9 mouse cellular contexts compared by ENCODE assay signal in the genomic region with DNA sequence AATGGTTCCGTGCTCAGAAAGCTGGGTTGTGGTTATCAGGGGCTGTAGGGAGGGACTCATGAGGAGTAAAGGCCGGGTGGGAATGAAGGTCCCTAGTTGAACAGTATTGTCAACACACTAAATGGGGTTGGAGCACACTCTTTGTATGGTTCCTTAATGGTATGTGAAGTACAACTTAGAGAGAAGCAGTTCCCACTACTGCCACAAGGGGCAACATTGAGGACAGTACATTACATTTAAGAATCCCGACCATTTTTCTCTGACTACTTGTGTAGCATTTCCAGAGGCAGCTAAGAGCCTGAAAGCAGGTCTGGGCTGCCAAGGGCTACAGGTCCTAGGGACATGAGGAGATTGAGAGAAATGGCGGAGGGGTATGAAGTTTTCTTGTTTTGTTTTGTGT. TPM values are rescaled to one million over a fixed set of nuclear protein-coding genes. Genes with fewer than 3 reads are reported as not detected.
A peak's percentile ranks its signal among the peaks of the same experiment; 100 is the strongest.
DNase-seq lines count a peak whose midpoint lies in the region; TF ChIP-seq lines count a peak whose summit lies in the region.
"Had no signal": no experiment of that assay in that cellular context is flagged by ENCODE, and none has a peak within 500 bp of the region (broad histone marks: within the 10 kb centered on the region; RNA-seq: fewer than 3 reads in every experiment).

No protein-coding gene starts in this region.

- H3K4me3 ChIP-seq in lung, adult 2 months (replicated peaks; ENCODE audit: extremely low read depth, low read depth, low read length) = no peak overlapping the region

- no peak for TF ChIP-seq POLR2A in lung, adult 2 months (IDR thresholded peaks at IDR 0.05; ENCODE audit: borderline replicate concordance, extremely low read depth, low read depth, low read length)

- no peaks in the 10 kb centered on the region for H3K4me1 ChIP-seq in lung, adult 2 months (ENCODE audit: control insufficient read depth, insufficient read depth, low read length)

- peak; percentile 55 to 61 for DNase-seq in left cerebral cortex, postnatal 10 days (ENCODE audit: extremely low spot score in 1 of 2, low spot score in 2 of 2)
- DNase-seq in left cerebral cortex, adult 11 months (ENCODE audit: low spot score) = no peak
- DNase-seq in Muller cell, postnatal 12 days (ENCODE audit: inconsistent ontology term) = peak; percentile 41
- peak; percentile 75 to 83 for DNase-seq in cerebellum, postnatal 14 days
- peak; percentile 71 for DNase-seq in heart, postnatal 4 days
- peak; percentile 46 for DNase-seq in lung, adult 2 months
- DNase-seq in right cerebral cortex, postnatal 10 days (ENCODE audit: low spot score in 2 of 2) = peak; percentile 63 to 72
- DNase-seq in ovary, postnatal 36 days (ENCODE audit: low spot score) = no peak

- TF ChIP-seq CTCF in lung, adult 2 months (IDR thresholded peaks at IDR 0.05; ENCODE audit: insufficient read depth, low read length) = peak; percentile 66

- intact Hi-C loops in left cerebral cortex, postnatal 10 days (cut with DNase I) = no loop called here

- WGBS in lung, adult 2 months = 30% methylated on average over 4 of the region's 4 CpGs

RNA-seq across cellular contexts. Expression of a gene that starts 2.5 kb away (rescaled TPM):
- not detected for total RNA-seq in left cerebral cortex, postnatal 10 days (2021)
- total RNA-seq in heart, postnatal 4 days (2021) = not detected
- 5.1 TPM in 1 of 2 replicates, not detected in the other for polyA plus RNA-seq in lung, adult 2 months (2012; rRNA removed)
- polyA plus RNA-seq: liver, embryonic 16.5 days had no signal

RNA-seq across cellular contexts. Expression of a gene that starts 2.8 kb away (rescaled TPM):
- 1 to 10 TPM; 1.9 to 2.8 TPM for total RNA-seq in left cerebral cortex, postnatal 10 days (2021)
- not detected for total RNA-seq in heart, postnatal 4 days (2021)
- polyA plus RNA-seq in lung, adult 2 months (2012; rRNA removed) = 0.66 and 0.78 TPM in 2 replicates
- polyA plus RNA-seq: liver, embryonic 16.5 days had no signal

RNA-seq across cellular contexts. Expression of a gene that starts 5.3 kb away (rescaled TPM):
- not detected for total RNA-seq in left cerebral cortex, postnatal 10 days (2021)
- not detected for total RNA-seq in heart, postnatal 4 days (2021)
- polyA plus RNA-seq in lung, adult 2 months (2012; rRNA removed) = not detected in 2 replicates
- polyA plus RNA-seq: liver, embryonic 16.5 days had no signal

RNA-seq across cellular contexts. Expression of a gene that starts 12.2 kb away (rescaled TPM):
- 100 to 1,000 TPM; 389 to 390 TPM for total RNA-seq in left cerebral cortex, postnatal 10 days (2021)
- total RNA-seq in heart, postnatal 4 days (2021) = 100 to 1,000 TPM; 413 to 427 TPM
- 470 and 498 TPM in 2 replicates for polyA plus RNA-seq in lung, adult 2 months (2012; rRNA removed)

RNA-seq across cellular contexts. Expression of a gene that starts 26.7 kb away (rescaled TPM):
- total RNA-seq in left cerebral cortex, postnatal 10 days (2021) = not detected
- total RNA-seq in heart, postnatal 4 days (2021) = not detected
- polyA plus RNA-seq in lung, adult 2 months (2012; rRNA removed) = not detected in 2 replicates
- polyA plus RNA-seq: liver, embryonic 16.5 days had no signal

Comparison
In these comparisons a context has a peak if more than half of its experiments do, and no peak if none do; other contexts are left out.
1. DNase-seq: peak in left cerebral cortex, postnatal 10 days (2 of 2), Muller cell, postnatal 12 days (single experiment), cerebellum, postnatal 14 days (2 of 2), heart, postnatal 4 days (single experiment), lung, adult 2 months (single experiment) and right cerebral cortex, postnatal 10 days (2 of 2); none in left cerebral cortex, adult 11 months (single experiment) and ovary, postnatal 36 days (single experiment).